Mouse (Mus musculus): ENCODE measurements around the gene Cmtm2b.
A peak's percentile ranks its signal among the peaks of the same experiment; 100 is the strongest.

Gene Cmtm2b

GRCm38 (mm10) chr8:104341678-104342077, 19.6 kb downstream of the Cmtm2b start:
- DNase-seq (ENCODE audit: inconsistent age in 2 of 2, low spot score in 1 of 2) = no peak

DNA sequence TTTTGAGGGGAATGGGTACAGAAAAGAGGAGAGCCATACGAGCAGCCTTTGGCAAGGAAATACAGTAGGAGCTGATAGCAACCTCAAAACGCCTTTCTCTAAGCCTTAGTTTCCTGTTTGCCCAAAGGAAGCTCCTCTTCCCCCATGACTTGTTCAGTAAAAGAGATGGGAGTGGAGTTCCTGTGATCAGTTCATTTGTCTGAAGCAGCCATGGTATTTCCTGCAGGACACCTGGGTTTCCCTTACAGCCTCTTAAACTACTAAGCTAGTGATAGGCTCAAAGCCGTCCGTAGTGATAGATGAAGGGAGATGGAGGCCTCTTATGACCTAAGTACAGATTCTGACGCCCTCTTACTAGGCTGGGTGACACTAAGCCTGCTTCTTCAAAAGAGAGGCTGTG, 20.4 kb downstream of the Cmtm2b start:
- no peak for DNase-seq (ENCODE audit: inconsistent age in 2 of 2, low spot score in 1 of 2)

DNA sequence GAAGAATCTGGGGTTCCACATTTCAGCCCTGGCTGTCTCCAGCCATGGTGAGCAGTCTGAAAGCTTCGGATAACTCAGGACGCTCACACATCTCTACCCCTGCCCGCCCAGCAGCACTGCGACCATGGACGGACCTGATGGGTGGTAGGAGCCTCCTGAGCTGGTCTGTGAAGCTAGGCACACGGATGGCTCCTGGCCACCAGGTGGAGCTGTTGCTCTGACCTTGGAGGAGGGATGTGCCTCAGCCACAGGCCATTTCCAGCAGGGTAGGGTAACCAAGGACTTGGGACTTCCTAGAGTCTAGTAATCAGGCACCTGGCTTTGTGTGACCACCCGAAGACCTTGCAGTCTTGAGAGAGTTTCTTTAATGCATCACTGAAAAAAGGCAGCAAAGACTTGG, 21.9 kb downstream of the Cmtm2b start:
- DNase-seq (ENCODE audit: inconsistent age in 2 of 2, low spot score in 1 of 2) = peak; percentile 89 to 95

DNA sequence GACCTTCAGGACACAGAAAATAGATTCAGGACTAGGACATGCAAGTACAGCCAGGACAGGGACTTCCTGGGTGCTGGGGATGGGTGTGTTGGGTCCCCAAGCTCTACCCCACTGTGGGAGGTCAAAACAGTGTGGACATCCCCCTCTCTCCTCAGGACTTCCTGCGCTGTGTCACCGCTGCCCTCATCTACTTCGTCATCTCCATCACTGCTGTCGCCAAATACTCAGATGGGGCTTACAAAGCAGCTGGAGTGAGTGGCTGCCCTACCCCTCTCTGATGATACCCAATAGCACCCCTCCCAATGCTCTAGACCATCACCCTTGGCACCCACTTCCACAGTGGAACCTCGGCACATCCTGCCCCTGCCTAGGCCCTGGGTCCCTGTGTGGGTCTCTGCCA, 22.6 kb downstream of the Cmtm2b start:
- DNase-seq (ENCODE audit: inconsistent age in 2 of 2, low spot score in 1 of 2) = peak in 1 of 2 experiments; percentile 43

DNA sequence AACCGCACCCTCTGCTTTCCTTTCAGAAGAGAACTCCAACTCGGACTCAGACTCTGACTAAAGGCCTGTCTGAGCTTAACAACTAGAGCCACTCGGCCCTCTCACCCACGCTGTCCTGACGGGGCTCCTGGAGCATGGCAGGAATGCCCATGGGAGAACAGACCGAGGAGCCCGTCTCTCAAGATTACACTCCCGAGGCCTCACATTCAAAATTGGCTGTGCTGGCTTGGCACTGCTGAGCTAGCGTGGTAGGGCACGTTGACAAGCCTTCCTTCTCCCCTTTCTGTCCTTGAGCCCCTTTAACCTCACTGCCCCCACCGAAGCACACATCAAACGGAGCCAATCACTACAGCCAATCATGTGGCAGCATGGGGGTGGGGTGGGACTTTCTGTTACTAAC, 24.7 kb downstream of the Cmtm2b start:
- DNase-seq (ENCODE audit: inconsistent age in 2 of 2, low spot score in 1 of 2) = peak; percentile 39 to 62

DNA sequence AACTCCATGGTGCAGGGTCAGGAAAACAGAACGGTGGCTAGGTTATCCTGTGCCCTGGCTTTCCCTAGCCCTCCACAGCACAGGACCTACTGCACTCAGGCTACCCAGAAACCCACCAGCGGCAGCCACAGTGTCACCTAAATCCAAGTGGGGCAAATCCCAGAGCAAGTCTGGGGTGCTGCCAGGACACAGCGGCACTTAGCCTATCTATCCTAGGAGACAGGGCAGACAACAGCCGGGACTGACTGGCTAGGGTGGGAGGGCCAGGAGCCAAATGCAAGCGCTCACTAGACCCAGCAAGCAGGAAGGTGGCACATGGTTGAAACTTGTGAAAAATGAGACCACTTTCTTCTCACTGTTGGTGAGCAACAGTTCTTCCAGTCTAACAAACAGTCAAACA, 26.9 kb downstream of the Cmtm2b start:
- DNase-seq (ENCODE audit: inconsistent age in 2 of 2, low spot score in 1 of 2) = no peak

DNA sequence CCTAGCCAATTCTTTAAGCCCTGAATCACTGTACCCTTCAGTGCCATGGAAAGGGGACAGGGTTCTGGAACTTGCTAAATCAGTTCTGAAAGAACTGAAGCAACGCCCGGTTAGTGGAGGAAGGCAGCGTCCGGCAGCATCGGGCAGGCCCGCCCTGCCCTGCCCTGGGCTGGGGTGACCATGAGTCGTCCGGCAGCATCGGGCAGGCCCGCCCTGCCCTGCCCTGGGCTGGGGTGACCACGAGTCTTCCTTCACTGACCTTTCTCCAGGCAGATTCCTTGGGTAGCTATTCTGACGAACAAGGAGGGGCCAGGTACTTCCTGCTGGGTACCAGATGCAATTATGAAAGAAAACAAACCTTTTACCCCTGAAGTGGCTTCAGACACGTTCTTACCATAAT, 28.0 kb downstream of the Cmtm2b start:
- DNase-seq (ENCODE audit: inconsistent age in 2 of 2, low spot score in 1 of 2) = no peak

DNA sequence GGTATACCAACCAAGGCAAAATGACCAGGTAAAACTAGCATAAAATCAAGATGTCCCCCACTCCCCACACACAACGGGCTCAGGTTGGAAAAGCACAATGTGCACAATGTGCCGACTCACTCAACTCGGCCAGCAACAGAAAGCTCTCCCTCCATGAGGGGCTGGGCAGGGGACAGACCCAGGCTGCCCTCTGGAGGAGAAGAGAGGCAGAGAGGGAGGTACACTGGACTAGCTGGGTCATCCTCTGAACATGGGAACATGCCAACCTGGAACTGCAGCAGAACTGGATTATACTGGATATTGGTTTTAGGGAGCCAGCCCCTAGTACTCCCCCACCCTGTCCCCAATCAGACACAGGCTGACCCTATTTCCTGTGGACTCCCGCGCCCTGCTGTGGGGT, 31.2 kb downstream of the Cmtm2b start:
- DNase-seq (ENCODE audit: inconsistent age in 2 of 2, low spot score in 1 of 2) = no peak

DNA sequence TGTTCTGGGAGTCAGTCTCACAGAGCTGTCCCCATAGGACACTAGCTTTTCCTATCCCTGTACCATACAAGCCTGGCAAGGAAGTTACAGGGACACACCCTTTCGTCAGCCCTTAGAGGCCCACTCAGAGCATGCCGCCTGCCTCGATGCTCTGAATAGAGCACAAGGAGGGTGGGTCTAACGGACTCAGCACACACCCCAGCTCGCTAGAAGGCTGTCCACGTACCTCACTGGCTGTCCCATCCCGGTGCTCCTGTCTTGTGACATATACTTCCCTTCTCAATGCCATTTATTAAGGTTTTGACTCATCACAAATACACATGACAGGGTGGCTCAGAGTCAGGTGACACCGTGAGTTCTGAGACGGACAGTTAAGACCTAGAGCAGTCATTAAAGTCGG, 32.5 kb downstream of the Cmtm2b start:
- no peak for DNase-seq (ENCODE audit: inconsistent age in 2 of 2, low spot score in 1 of 2)

DNA sequence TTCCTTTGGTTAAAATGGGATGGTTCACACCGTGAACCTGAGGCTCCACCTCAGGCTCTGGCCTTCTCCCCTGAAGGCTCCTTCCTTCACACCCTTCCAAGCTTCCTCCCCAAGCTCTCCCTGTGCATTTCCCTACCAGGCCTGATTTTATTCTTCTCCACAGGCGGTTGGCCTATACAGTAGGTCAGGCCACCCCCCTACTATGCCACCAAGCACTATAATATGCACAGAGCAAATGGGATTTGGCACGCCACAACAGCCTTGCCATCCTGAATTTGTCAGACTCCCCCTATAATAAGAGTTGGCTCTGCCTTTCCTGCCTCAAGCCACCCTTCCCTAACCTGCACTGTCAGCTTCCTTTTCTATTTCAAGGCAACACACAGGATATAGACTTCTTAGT, 36.6 kb downstream of the Cmtm2b start:
- DNase-seq (ENCODE audit: inconsistent age in 2 of 2, low spot score in 1 of 2) = no peak

DNA sequence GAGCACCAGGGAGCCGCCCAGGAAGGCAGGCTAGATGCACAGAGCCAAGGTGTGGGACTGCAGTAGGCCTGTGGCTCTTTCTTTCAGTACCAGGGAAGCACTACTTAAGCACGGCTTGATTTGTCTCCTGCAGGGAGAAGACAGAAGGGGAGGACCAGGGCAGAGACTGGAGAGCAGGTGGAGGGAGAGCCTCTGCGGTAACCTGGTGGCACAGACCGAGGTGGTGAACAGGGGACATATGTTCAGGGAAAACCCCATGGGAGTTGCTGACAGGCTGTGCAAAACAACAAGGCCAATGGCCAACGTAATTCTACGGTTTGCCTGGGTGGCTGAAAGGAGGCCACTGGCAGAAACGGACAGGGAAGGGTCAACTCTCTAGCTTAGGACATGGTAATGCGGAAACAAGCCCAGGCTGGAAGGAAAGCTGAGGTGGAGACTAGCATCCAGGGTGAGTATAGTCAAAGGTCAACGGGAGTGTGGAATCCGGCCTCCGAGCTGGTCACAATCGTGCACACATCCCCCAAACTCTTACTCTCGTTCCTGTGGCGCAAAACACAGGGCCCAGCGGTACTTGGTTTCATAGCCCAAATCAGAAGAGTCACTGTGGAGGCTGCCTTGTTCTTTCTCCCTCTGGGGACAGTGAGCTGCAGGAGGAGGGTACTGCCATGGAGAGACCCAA, 37.9 kb downstream of the Cmtm2b start:
- no peak for DNase-seq (ENCODE audit: inconsistent age in 2 of 2, low spot score in 1 of 2)

DNA sequence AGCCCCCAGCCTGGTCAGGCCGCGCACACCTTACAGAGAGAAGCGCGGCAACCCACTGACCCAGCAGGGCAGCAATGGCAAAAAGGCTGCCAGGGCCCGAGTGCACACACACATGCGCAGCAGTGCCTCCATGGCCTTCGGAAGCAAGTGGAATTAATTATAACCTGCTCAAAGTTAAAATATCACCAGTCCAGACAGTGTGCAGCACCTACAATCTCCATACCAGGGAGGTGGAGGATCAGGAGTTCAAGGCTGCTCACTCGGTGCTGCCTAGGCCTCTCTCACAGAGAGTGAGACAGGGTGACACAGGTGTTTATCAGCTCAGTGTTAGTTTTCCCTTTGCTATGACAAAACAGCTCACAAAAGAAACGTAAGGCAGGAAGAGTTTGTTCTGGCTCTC, 43.7 kb downstream of the Cmtm2b start:
- no peak for DNase-seq (ENCODE audit: inconsistent age in 2 of 2, low spot score in 1 of 2)

DNA sequence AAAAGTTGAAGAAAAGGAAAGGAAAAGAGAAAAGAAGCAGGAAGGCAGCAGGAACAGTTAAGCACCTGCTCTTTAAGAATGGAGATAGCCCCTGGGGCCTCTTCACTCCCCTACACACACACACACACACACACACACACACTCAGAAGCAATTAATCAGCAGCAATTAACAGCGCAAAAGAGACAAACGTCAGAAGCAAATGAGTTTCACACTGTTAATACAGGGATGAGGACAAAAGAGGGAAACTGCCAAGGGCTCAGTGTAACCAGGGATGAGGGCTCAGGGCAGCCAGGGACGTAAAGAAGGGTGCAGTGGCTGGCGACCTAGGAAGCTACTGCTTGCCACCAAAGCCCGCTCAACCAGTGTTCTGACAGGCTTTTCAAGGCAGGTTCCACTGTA, 45.4 kb downstream of the Cmtm2b start:
- DNase-seq (ENCODE audit: inconsistent age in 2 of 2, low spot score in 1 of 2) = no peak

DNA sequence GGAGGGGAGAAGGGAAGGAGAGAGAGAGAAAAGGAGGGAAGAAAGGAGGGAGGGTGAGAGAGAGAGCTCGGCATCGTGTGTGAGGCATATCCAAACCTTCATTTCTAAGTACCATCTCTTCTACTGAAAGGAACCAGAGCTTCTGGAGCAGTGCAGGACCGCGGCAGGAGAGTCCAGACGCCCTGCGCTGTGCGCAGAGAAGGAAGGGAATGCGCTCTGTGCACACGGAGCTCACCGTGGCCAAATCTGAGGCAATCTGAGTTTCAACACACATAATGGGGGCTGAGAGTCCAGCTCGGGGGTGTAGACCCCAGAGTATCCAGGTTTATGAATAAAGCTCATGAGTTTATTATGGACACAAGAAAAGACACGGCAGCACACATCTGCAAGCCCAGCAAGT, 47.6 kb downstream of the Cmtm2b start:
- no peak for DNase-seq (ENCODE audit: inconsistent age in 2 of 2, low spot score in 1 of 2)

GRCm38 (mm10) chr8:104370071-104370470, 48.0 kb downstream of the Cmtm2b start:
- DNase-seq (ENCODE audit: inconsistent age in 2 of 2, low spot score in 1 of 2) = peak; percentile 45 to 80

- DNase-seq (ENCODE audit: inconsistent age in 2 of 2, low spot score in 1 of 2) = peak; percentile 23 to 71
Measured at GRCm38 (mm10) chr8:104371121-104371520, 49.1 kb downstream of the Cmtm2b start.

GRCm38 (mm10) chr8:104373779-104374178, 51.7 kb downstream of the Cmtm2b start:
- DNase-seq (ENCODE audit: inconsistent age in 2 of 2, low spot score in 1 of 2) = peak in 1 of 2 experiments; percentile 43

GRCm38 (mm10) chr8:104374269-104374668, 52.2 kb downstream of the Cmtm2b start:
- no peak for DNase-seq (ENCODE audit: inconsistent age in 2 of 2, low spot score in 1 of 2)

- peak in 1 of 2 experiments; percentile 67 for DNase-seq (ENCODE audit: inconsistent age in 2 of 2, low spot score in 1 of 2)
Measured at GRCm38 (mm10) chr8:104374864-104375846, 53.1 kb downstream of the Cmtm2b start.

DNA sequence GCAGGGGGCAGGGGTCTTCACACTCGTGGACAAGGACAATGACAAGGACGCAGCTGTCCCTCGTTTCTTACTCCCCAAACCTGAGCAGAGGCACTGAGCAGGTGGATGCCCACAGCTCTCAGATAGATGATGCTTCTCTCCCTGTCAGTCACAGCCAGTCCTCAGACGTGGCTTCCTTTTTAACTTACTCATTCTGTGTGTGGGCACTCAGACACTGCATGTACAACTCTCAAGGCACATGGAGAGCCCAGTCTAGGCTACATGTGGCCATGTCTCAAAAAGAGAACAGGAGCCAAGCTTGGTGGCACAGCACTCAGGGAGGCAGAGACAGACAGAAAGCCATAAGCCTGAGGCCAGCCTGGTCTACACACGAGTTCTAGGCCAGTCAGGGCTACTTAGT, 53.9 kb downstream of the Cmtm2b start:
- DNase-seq (ENCODE audit: inconsistent age in 2 of 2, low spot score in 1 of 2) = no peak

- no peak for DNase-seq (ENCODE audit: inconsistent age in 2 of 2, low spot score in 1 of 2)
Measured at GRCm38 (mm10) chr8:104376669-104377068, 54.6 kb downstream of the Cmtm2b start.

DNA sequence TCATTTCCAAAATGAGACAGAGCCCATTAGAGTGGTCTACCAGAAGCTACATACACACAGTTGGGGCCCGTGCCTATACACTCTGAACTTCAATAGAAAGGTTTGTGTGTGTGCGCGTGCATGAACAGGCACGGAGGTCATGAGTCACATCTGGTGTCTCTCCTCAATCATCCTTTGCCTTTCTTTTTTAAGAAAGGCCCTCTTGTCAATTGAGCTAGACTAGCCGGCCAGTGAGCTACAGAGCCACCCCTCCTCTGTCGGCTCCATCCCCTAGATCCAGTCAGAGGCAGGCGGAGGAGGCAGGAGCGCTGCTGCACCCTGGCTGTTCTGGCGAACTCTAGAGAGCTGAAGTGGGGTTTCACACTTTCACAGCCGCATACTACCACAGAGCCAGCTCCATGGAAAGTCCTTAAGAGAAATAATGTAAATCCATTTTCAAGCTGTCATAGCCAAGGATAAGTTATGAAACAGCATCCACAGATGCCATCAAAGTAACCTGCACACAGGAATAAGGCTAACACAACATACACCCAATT, 57.3 kb downstream of the Cmtm2b start:
- no peak for DNase-seq (ENCODE audit: inconsistent age in 2 of 2, low spot score in 1 of 2)

Data from adrenal gland, adult (tissue).